Mouse (Mus musculus) stomach, postnatal 0 days (tissue): ENCODE measurements around the gene C530025M09Rik. TPM values are rescaled to one million over a fixed set of nuclear protein-coding genes. Genes with fewer than 3 reads are reported as not detected.
A peak's percentile ranks its signal among the peaks of the same experiment; 100 is the strongest.

Experiments used
- ATAC-seq: fragments of 200-750 bp; cut with Nextera tagmentation; 2 replicates; pipeline ENCODE4 v1.8.0; 2017; ENCODE audit not compliant: low FRiP score, low TSS enrichment
- DNase-seq: peaks from one replicate; pipeline ENCODE4 v3.0.0-alpha.2; 2016; ENCODE audit warnings: low spot score
- H3K27ac ChIP-seq: fragments of 300-500 bp; sonication (generic); replicated peaks from 2 replicates; pipeline ENCODE4 v1.5.1; 2014; ENCODE audit warnings: mild to moderate bottlenecking, control low read depth
- H3K27me3 ChIP-seq: fragments of 300-500 bp; sonication (generic); 2 replicates; pipeline ENCODE4 v1.6.1; 2014; ENCODE audit warnings: low read length; ENCODE audit not compliant: control insufficient read depth, insufficient read depth
- H3K36me3 ChIP-seq: fragments of 300-500 bp; sonication (generic); 2 replicates; pipeline ENCODE4 v1.6.1; 2014; ENCODE audit warnings: low read length, mixed read lengths; ENCODE audit not compliant: control insufficient read depth, insufficient read depth
- H3K4me1 ChIP-seq: fragments of 300-500 bp; sonication (generic); replicated peaks from 2 replicates; pipeline ENCODE4 v1.6.1; 2014; ENCODE audit warnings: antibody characterized with exemption; ENCODE audit not compliant: control insufficient read depth, insufficient read depth
- H3K4me2 ChIP-seq: fragments of 300-500 bp; sonication (generic); replicated peaks from 2 replicates; pipeline ENCODE4 v1.6.1; 2014; ENCODE audit warnings: low read depth, mild to moderate bottlenecking, control low read depth, moderate library complexity
- H3K4me3 ChIP-seq: fragments of 300-500 bp; sonication (generic); 2 replicates; pipeline ENCODE4 v1.5.1; 2014; ENCODE audit warnings: low read depth, low read length, control low read depth
- H3K9ac ChIP-seq: fragments of 300-500 bp; sonication (generic); 2 replicates; pipeline ENCODE4 v1.6.1; 2014; ENCODE audit warnings: mild to moderate bottlenecking, low read length, control low read depth, mixed read lengths
- H3K9me3 ChIP-seq: fragments of 300-500 bp; sonication (generic); 2 replicates; pipeline ENCODE4 v1.6.1; 2016; ENCODE audit warnings: low read length; ENCODE audit not compliant: control insufficient read depth
- CTCF ChIP-seq: IDR thresholded peaks from 2 replicates; pipeline ENCODE4 v1.5.1; 2016; ENCODE audit warnings: antibody characterized with exemption, low read depth, mild to moderate bottlenecking, moderate library complexity
- EP300 ChIP-seq: optimal IDR thresholded peaks from 2 replicates; pipeline ENCODE3; 2016; ENCODE audit warnings: antibody characterized with exemption
- WGBS: fragments of 180-500 bp; shearing (Covaris S2); extraction: QIAGEN DNeasy Blood & Tissue Kit; methylation state at CpG from one replicate; pipeline ENCODE4 v1.1.7; 2014; 5-methylcytosine and 5-hydroxymethylcytosine counted together
- polyA plus RNA-seq: library from polyadenylated mRNA; unstranded; fragments of >200 nt; fragmentation: Nextera tagmentation; extraction: Ambion mirVana; gene quantifications from 2 replicates; pipeline ENCODE4 v1.2.1, GENCODE M21; 2015

The C530025M09Rik gene
- polyA plus RNA-seq, 1 experiment from 2014 or later = 0.21 TPM

DNA sequence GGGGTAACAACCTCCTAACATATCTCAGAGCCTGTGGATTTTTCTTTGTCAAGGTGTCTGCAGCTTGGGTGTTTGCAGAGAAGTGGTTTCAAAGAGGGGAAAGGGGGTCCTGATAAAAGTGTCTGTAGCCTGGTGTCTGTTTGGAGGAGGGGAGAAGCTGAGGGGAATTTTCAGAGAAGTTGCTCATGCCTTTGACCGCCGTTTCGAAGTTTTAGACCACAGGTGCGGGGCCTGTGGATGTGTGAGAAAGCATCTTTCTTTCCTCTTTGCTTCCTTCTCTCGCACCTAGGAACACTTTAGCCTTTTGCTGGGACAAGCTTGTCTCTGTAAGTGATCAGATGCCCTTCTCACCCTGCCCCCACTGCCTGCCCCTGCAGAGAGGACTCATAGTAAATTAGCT is 1.3 kb upstream of the C530025M09Rik start:
- H3K9ac ChIP-seq = no peak overlapping the region
- 23% methylated on average over 5 of the region's 5 CpGs for WGBS
- no peak overlapping the region for H3K4me3 ChIP-seq
- no peaks in the 10 kb centered on the region for H3K9me3 ChIP-seq
- TF ChIP-seq EP300 (no peak), CTCF (no peak)
- no peaks in the 10 kb centered on the region; the same call in 1 of the 2 replicates for H3K27me3 ChIP-seq
- DNase-seq (no peak), ATAC-seq (no peak)
- H3K27ac ChIP-seq = no peak overlapping the region
- H3K36me3 ChIP-seq = no peaks in the 10 kb centered on the region
- H3K4me2 ChIP-seq = no peak overlapping the region
- no peaks in the 10 kb centered on the region for H3K4me1 ChIP-seq

DNA sequence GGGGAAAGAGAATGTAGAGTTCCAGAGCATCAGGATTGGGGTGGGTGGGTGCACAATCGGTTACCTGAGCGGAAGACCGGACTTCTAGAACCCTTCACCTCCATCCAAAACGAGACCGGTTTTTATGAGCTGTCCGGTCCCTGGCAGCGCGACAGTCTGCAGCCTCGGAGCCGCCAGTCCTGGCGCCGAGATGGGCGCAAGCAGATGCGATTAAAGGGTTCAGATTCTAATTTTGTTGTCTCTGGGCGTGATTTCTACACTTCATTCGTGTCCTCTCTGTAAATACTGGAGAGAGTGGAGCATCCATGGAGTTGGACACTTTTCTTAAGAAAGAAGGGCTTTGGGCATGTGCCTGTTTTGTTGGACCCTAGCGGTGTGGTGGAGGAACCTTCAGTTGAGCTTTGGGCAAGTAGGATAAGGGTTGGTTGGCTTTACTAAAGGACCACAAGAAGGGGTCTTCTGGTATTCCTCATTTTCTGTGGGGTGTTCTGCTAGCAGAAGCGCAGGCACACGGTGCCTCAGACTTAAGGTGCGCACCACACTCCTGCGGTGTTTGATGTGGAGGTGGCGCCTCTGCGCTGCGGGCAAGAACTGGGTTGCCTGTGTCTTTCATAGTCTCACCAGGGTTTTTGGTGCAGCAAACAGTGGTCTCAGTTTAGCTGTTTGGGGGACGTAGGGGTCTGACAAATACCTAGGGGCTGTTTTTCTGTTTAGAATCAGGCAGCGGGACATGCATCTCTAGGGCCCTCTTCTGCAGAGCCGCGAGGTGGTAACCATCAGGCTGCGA is 639 bp upstream of the C530025M09Rik start:
- peak overlapping the region; percentile 46 for H3K4me3 ChIP-seq
- 3% methylated on average over 29 of the region's 29 CpGs for WGBS
- H3K27ac ChIP-seq = no peak overlapping the region
- H3K9ac ChIP-seq = peak overlapping the region; percentile 53; the same call in 1 of the 2 replicates
- peak overlapping the region; percentile 75 for H3K4me2 ChIP-seq
- TF ChIP-seq EP300 (no peak), CTCF (no peak)
- H3K4me1 ChIP-seq = no peaks in the 10 kb centered on the region
- H3K27me3 ChIP-seq = no peaks in the 10 kb centered on the region; the same call in 1 of the 2 replicates
- no peak for DNase-seq
- ATAC-seq = no peak
- H3K9me3 ChIP-seq = no peaks in the 10 kb centered on the region
- H3K36me3 ChIP-seq = no peaks in the 10 kb centered on the region

DNA sequence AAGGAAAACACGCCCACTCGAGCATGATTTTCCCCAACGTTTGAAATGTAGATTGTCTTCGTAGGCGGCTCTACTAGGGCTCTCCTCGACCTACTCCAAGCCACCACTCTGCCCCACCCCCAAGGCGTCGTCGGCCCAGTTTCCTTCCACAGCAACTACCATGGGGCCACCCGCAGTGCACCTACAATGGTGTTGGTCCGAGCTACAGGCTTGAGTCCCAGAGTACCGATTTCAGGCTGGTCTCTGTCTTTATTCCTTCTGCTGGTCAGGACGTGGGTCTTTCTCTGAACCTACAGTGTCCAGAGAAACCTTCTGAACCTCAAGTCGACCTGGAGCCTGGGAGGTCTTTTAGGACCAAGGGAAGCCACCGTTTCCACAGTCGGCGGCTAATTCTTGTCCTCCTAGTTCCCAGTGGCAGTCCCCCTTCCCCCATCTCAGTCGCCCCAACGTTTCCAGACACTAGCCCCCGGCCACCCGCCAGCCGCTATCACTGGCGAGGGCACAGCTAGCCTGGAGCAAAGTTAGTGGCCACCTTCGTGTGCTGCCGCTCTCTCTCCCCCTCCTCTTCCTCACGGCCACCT is 968 bp downstream of the C530025M09Rik start:
- 0 out of 2 replicates have a peak, but pooled peaks have one; percentile 22 for ATAC-seq
- Histone ChIP-seq H3K4me3 (peak overlapping the region; percentile 46), H3K9me3 (no peaks in the 10 kb centered on the region), H3K27me3 (no peaks in the 10 kb centered on the region; the same call in 1 of the 2 replicates), H3K27ac (no peak overlapping the region), H3K4me1 (no peaks in the 10 kb centered on the region), H3K36me3 (no peaks in the 10 kb centered on the region), H3K4me2 (peak overlapping the region; percentile 75), H3K9ac (peak overlapping the region; percentile 53)
- no peak for TF ChIP-seq CTCF
- no peak for TF ChIP-seq EP300
- peak; percentile 17 for DNase-seq
- WGBS = 5% methylated on average over 26 of the region's 26 CpGs

DNA sequence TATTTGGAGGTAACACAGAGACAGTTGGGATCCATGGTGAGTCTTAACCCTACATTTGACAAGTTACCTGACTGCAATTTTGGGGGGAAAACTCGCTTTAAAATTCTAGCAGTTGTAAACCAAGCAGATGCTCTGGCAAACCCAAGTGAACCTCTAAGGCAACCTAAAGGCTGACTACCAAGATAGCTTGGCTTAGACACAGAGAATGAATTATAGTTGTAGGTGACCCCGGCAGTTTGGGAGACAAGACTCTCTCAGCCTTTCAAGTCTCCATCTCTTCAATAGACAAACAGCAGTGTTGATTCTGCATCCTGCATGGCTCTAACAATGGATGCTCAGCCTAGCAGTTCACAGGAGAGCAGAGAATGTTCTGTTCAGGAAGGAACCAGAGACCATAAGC is 2.1 kb downstream of the C530025M09Rik start, which contains the start of gene Syndig1:
Syndig1 (plus strand) TSS at position 301 of the 400 bp plus-strand sequence.
- peak within 1 kb of the TSS; percentile 75 for H3K4me2 ChIP-seq
- TF ChIP-seq CTCF (no peak), EP300 (no peak)
- 77% methylated on average over 2 of the region's 2 CpGs for WGBS
- H3K9ac ChIP-seq = no peak within 1 kb of the TSS
- DNase-seq (no peak), ATAC-seq (no peak)
- H3K27ac ChIP-seq = no peak within 1 kb of the TSS
- no peaks in the 10 kb centered on the region; the same call in 1 of the 2 replicates for H3K27me3 ChIP-seq
- H3K36me3 ChIP-seq = no peaks in the 10 kb centered on the region
- no peaks in the 10 kb centered on the region for H3K4me1 ChIP-seq
- peak within 1 kb of the TSS; percentile 46 for H3K4me3 ChIP-seq
- no peaks in the 10 kb centered on the region for H3K9me3 ChIP-seq

DNA sequence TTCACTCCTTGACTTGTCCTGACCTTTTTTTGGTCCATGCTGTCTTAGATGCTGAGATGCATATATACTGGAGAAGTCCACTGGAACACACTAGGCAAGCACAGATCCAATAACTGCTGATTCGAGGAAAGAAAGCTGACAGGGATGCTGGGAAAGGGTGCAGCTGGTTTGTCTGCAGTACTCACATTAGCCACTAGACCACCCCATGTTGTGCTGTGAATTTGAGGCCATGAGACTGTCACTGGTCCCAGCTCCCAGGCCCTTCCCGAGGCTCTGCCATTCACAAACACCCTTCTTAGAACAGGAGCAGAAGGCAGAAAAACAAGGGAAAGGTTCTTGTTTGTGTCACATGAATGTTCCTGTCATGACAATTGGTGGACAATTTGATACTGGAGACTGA is 10.8 kb downstream of the C530025M09Rik start:
- H3K27me3 ChIP-seq = no peaks in the 10 kb centered on the region
- 36% methylated on average over 2 of the region's 2 CpGs for WGBS

DNA sequence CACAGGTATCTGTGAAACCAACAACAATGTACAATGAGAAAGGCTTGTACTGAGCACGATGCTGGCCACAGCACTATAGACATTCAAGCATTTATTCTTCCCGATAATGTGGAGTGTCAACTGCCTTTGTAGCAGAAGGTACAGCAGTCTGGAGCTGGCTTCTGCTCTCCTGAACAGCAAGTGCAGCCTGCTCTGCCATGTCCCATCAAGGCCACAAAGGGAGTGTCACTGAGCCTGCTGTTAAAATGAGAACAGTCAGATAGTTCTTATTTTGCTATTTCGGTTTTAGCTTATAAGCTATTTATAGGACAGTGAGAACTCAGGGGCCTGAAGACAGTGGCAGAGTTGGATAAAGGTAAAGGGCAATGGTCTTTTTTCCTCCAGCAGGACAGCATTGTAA is 11.3 kb downstream of the C530025M09Rik start:
- no peak for DNase-seq
- H3K36me3 ChIP-seq = no peaks in the 10 kb centered on the region
- no peaks in the 10 kb centered on the region for H3K4me1 ChIP-seq
- H3K27ac ChIP-seq = no peak overlapping the region
- H3K4me3 ChIP-seq = no peak overlapping the region
- H3K27me3 ChIP-seq = no peaks in the 10 kb centered on the region
- no peaks in the 10 kb centered on the region for H3K9me3 ChIP-seq
- WGBS = 80% methylated on average over 3 of the region's 3 CpGs
- TF ChIP-seq CTCF = no peak
- no peak for TF ChIP-seq EP300
- no peak overlapping the region for H3K4me2 ChIP-seq
- no peak overlapping the region for H3K9ac ChIP-seq
- no peak for ATAC-seq

More for the DNA sequence above, 10.8 kb downstream of the C530025M09Rik start:
- Histone ChIP-seq H3K9me3 (no peaks in the 10 kb centered on the region), H3K4me3 (no peak overlapping the region), H3K4me2 (no peak overlapping the region), H3K27ac (no peak overlapping the region), H3K36me3 (no peaks in the 10 kb centered on the region), H3K4me1 (no peaks in the 10 kb centered on the region), H3K9ac (no peak overlapping the region)
- DNase-seq = no peak
- no peak for TF ChIP-seq EP300
- peak; percentile 19 for TF ChIP-seq CTCF
- no peak for ATAC-seq
